Mouse (Mus musculus): Measurements from ENCODE around the gene Entr1. TPM values are rescaled to one million over a fixed set of nuclear protein-coding genes. Genes with fewer than 3 reads are reported as not detected.

The Entr1 gene
- total RNA-seq, 2 experiments from 2014 or later: 172 to 175 TPM

- DNase-seq (ENCODE audit: low spot score in 2 of 2): no peak
- intact Hi-C loops (cut with DNase I): loop anchor here (10.0 kb wide), 1 partner anchor 199 kb away; no protein-coding TSS in a partner anchor
Measured at GRCm38 (mm10) chr2:26353066-26353980, 35.8 kb downstream of the Entr1 start.

- no peak for DNase-seq (ENCODE audit: low spot score in 2 of 2)
- intact Hi-C loops (cut with DNase I): loop anchor here (1.0 to 10.0 kb wide), 2 partner anchors 52 to 198 kb away; no protein-coding TSS in a partner anchor
Measured at GRCm38 (mm10) chr2:26352291-26352910, 36.7 kb downstream of the Entr1 start.

- intact Hi-C loops (cut with DNase I): loop anchor here (1.0 to 10.0 kb wide), 2 partner anchors 51 to 197 kb away; no protein-coding TSS in a partner anchor
- DNase-seq (ENCODE audit: low spot score in 2 of 2): peak; percentile 94 to 96
Measured at GRCm38 (mm10) chr2:26351358-26352290, 37.5 kb downstream of the Entr1 start, which contains the start of gene Dnlz. Gene Dnlz, minus strand, starts transcription at chr2:26352110.

GRCm38 (mm10) chr2:26348241-26348640 is 40.9 kb downstream of the Entr1 start:
- DNase-seq (ENCODE audit: low spot score in 2 of 2): no peak
- intact Hi-C loops (cut with DNase I): no loop called here

GRCm38 (mm10) chr2:26342609-26343490 is 46.3 kb downstream of the Entr1 start:
- intact Hi-C loops (cut with DNase I): no loop called here
- no peak for DNase-seq (ENCODE audit: low spot score in 2 of 2)

GRCm38 (mm10) chr2:26342044-26342443 is 47.1 kb downstream of the Entr1 start:
- peak; percentile 77 to 93 for DNase-seq (ENCODE audit: low spot score in 2 of 2)
- intact Hi-C loops (cut with DNase I): no loop called here

- intact Hi-C loops (cut with DNase I): no loop called here
- DNase-seq (ENCODE audit: low spot score in 2 of 2): peak in 1 of 2 experiments; percentile 25
Measured at GRCm38 (mm10) chr2:26341510-26341981, 47.6 kb downstream of the Entr1 start.

GRCm38 (mm10) chr2:26339204-26339551 is 49.9 kb downstream of the Entr1 start:
- DNase-seq (ENCODE audit: low spot score in 2 of 2): no peak
- intact Hi-C loops (cut with DNase I): no loop called here

GRCm38 (mm10) chr2:26338302-26339203 is 50.6 kb downstream of the Entr1 start:
- no peak for DNase-seq (ENCODE audit: low spot score in 2 of 2)
- intact Hi-C loops (cut with DNase I): no loop called here

Other genes with a start within 250 kb of the Entr1 start
- gene Lhx3, start 181.0 kb downstream of the Entr1 start, total RNA-seq (2021): not detected
- 10 to 100 TPM; 22.9 to 23.4 TPM for gene Qsox2, start 151.8 kb downstream of the Entr1 start, total RNA-seq (2021)
- 1 to 10 TPM in 1 of 2 experiments, under 1 TPM in 1; 0.59 to 1.5 TPM for gene Ccdc187, start 94.8 kb downstream of the Entr1 start, total RNA-seq (2021)
- 10 to 100 TPM; 60.7 to 64.2 TPM for gene Gpsm1, start 73.8 kb downstream of the Entr1 start, total RNA-seq (2021)
- 10 to 100 TPM; 25.4 to 28.8 TPM for gene Dnlz, start 37.2 kb downstream of the Entr1 start, total RNA-seq (2021)
- gene Card9, start 28.4 kb downstream of the Entr1 start, total RNA-seq (2021): 1 to 10 TPM; 2.4 to 2.8 TPM
- 10 to 100 TPM; 66.3 to 68.0 TPM for gene Snapc4, start 8.7 kb downstream of the Entr1 start, total RNA-seq (2021)
- 100 to 1,000 TPM; 116 to 117 TPM for gene Pmpca, start within 50 bp of the Entr1 start, total RNA-seq (2021)
- gene Inpp5e, start 19.9 kb upstream of the Entr1 start, total RNA-seq (2021): 10 to 100 TPM; 18.8 to 20.8 TPM
- gene Sec16a, start 55.9 kb upstream of the Entr1 start, total RNA-seq (2021): 10 to 100 TPM; 42.3 to 45.5 TPM
- 10 to 100 TPM; 23.6 to 27.5 TPM for gene Notch1, start 127.3 kb upstream of the Entr1 start, total RNA-seq (2021)
- gene Egfl7, start 190.7 kb upstream of the Entr1 start, total RNA-seq (2021): 10 to 100 TPM; 68.5 to 78.9 TPM
- gene Gm20532, start 197.3 kb upstream of the Entr1 start, total RNA-seq (2021): not detected
- gene Agpat2, start 215.1 kb upstream of the Entr1 start, total RNA-seq (2021): 1 to 10 TPM in 1 of 2 experiments, under 1 TPM in 1; 0.72 to 1.3 TPM
- 10 to 100 TPM; 80.3 TPM for gene Fam69b, start 239.1 kb upstream of the Entr1 start, total RNA-seq (2021)